Mouse (Mus musculus) thymus, adult 18-20 months (tissue): ENCODE results near the gene Aven.
A peak's percentile ranks its signal among the peaks of the same experiment; 100 is the strongest.

Experiments used
- DNase-seq, 2 experiments: peaks; one replicate each; pipeline ENCODE4 v3.0.0; 2022; ENCODE audit warnings: mixed read lengths in 2 of 2

Aven gene

DNA sequence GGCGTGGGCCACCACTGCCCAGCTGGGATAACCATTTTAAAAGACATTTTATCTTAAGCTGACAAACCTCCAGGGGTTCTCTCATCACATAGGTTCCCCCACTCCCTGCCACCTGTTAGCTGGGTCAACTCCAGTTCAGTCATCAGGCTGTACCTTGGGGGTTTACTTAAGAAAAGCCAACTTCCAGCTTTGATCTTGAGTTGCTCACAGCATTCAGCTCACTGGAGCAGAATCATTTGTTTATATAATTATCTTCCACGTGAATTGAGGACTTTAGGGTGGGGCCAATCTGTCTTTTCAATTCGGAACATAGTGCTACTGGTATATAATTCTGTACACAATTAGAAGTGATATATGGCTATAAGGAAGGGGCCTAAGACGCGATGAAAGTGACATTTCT, 1.1 kb upstream of the Aven start:
- DNase-seq: no peak

DNA sequence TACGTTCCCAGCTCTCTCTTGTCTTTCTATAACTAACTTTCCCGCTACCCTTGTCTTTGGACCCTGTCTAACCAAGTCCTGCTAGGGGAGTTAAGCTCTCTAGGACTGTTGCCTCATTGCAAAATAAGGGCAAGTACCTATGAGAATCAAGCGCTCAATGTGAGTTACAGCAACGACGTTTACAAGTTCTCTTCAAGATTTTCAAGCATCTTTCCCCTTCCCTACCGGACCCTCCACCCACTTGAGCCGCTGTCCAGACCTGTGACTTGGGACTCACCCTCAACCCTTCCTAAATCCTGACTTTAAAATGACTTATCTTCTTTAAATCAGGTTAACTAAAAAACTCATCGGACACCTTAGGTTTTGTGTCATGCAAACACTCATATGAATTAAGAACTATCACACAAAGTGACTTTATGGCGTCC, 321 bp upstream of the Aven start:
- no peak for DNase-seq

DNA sequence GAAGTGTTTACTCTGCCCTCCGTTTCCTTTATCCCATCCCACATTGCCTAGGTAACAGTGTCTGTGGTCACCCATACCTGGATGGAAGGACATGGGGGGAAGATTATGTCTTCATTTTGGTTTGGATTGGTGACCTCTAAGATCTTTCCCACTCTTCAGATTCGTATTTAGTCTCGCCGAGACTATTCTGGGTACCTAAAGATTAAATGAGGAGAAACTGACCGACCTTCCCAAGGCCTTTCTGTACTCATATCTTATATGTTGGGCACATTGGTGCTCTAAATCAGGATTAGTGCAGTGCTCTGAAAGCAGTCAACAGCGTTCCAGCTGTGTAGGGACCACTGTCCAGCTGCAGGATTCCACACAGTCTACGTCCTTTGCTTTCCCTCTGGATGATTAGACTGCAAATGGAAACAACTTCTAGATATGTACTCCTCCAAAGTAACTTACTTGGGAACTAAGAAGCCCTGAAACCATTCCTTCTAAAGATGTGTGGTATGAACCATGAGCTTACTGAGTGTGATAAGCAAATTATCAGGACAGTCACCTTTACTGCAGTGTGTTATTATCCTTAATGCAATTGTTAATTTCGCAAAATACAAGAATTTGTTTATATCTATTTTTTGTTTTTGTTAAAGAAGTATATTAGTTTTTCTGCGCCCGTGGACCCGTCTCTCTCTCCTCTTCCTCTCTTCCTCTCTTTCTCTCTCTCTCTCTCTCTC, 936 bp downstream of the Aven start:
- no peak for DNase-seq

DNA sequence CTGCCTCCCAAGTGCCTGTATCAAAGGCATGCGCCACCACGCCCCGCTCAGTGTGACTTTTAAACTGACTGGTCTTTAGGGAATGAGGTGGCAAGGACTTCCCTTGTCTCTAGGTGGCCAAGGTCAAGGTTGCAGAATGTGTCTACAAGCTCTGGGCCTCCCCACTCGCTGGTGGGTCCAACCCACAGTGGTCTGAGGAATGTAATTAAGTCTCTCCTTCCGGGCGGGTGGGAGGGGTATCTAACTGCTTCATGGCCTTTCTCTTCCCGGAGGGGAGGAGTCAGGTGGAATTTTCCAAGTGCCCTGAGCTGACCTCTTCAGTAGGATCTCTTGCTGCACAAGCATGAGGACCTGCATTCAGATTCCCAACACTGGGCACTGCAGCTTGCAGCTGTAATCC, 5.1 kb downstream of the Aven start:
- no peak for DNase-seq

DNA sequence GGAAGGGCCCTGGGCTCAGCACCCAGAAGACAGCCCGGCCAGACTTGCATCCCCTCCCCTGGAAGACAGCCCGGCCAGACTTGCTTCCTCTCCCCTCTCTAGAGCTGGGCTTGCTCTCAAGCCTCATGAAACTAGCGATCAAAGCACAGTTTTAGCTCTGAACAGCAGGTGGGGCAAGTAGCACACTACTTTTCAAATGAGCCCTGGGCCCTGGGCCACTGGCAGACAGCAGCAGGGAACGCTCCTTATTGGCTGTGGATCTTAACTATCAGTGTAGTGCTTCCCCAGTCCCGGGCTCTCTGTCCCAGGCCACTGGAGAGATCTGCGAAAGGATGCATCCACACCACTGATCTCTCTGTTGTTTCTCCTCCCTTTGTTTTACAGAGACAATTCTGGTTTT, 8.4 kb downstream of the Aven start:
- peak; percentile 40 to 53 for DNase-seq

DNA sequence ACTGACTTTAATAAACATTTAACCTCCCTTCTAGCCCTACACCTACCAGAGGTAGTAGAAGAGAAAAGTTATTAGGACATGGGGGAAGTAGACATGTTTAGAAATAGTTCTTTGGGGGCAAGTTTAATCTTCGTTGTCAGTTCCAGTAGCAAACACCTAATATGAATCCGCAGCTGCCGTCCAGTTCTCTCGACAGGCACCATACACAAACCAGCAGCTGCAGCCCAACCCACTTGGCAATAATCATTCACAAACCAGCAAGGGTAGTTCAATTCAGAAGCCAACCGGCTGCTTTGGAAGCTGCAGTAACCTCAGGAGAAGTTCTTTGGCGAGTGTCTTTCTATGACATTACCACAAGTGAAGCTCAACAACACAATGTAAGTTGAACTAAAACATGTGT, 11.2 kb downstream of the Aven start:
- DNase-seq: no peak

DNA sequence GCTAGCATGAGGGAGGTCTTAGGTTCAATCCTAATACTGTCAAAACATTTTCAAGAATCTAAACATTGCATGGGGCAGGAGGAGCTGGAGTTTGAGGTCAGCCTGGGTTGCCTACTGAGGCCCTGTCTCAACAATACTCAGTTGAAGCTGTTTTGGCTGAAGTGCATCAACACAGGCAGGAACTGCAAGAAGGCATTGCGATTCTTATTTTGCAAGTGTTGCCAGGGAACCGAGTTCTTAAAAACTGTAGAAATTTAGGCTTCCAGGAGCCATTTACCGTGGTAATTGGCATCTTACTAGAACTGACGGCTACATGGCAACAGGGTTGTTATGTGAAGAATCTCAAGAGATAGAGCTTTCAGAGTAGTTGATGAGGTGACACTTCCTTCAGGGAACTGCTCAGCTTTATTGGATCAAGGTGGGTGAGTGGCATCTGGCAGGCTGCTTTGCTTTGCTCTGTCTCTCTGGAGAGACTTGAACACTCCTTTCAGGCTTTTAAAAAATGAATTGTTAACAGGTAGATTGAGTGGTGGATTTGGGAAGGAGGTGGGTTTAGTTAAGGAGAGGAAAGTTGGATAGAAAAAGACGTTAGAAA, 14.2 kb downstream of the Aven start:
- DNase-seq: no peak

DNA sequence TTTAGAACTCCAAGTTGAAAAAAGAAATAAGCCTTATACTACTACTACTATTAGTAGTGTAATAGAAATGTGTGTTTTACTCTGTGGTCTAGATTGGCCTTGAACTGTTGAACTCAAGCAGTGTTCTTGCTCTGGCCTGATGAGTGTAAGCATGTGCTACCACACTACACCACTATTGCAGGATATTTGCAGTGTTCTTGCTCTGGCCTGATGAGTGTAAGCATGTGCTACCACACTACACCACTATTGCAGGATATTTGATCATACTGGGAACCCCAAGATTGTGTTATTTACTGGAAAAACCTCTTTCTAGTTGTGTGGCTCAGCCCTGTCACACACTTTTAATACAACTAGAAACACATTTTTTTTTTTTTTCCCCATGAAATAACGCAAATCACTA, 14.7 kb downstream of the Aven start:
- no peak for DNase-seq

DNA sequence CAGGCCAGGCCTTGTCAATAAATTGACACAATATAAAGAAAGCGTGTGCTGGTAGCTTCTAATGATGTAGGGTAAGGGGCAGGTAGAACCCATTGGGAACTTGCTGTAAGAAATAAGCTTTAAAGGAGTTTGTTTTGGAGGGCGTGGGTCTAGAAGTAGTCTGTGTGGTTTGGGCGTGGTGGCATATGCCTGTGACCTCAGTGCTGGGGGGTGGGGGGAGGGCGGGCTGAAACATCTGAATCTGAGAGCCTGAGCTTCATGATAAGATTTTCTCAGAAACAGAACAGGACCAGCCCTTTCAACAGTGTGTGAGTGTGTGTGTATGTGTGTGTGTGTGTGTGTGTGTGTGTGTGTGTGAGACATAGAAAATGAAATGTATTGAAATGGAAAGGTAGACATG, 17.4 kb downstream of the Aven start:
- DNase-seq: no peak

DNA sequence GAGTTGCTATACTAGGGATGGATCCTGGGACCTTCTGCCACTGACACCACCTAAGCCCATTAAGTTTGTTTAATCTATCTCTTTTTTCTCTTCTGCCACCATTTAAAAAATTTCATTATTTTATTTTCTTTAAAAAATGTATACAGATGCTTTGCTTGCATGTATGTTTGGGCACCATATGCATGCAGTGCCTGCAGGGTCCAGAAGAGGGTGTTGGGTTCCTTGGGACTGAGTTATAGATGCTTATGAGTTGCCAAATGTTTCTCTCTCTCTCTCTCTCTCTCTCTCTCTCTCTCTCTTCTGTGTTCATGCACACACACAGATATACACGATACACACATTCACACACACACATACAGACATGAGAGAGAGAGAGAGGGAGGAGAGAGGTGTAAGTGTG, 20.3 kb downstream of the Aven start:
- DNase-seq: no peak

DNA sequence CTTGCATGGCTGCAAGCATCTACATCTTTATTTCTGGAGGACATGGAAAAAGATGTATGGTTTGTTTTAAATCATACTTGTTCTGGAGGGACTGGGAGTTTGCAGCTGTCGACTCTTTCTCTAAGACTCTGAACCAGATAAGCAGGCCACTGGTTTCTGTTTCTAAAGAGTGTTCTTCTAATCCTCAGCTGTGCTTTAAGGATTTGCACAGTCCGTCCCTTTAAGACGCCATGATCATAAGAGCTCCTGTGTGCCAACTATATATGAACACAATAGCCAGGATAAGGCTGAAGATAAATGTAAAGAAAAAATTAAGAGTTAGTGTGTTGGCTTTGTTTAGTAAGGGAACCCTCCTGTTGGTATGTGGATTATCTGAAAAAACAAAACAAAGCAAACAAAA, 24.0 kb downstream of the Aven start:
- DNase-seq: no peak

DNA sequence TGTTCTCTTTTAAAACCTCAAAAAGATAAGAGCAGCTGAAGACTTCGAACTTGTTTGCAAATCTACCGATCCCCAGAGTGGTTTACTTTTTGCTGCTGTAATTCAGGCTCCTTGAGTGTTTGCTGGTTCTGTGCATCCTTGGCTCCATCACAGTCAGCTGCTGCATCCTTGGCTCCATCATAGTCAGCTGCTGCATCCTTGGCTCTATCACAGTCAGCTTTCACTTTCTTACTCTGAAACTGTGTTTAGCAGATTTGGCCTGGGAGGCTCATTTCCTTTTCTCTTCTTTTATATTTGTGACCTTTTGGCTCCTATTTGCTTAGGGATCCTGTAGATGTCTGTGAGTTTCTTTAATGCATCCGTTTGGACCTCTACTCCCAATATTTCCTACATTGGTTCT, 24.5 kb downstream of the Aven start:
- no peak for DNase-seq

DNA sequence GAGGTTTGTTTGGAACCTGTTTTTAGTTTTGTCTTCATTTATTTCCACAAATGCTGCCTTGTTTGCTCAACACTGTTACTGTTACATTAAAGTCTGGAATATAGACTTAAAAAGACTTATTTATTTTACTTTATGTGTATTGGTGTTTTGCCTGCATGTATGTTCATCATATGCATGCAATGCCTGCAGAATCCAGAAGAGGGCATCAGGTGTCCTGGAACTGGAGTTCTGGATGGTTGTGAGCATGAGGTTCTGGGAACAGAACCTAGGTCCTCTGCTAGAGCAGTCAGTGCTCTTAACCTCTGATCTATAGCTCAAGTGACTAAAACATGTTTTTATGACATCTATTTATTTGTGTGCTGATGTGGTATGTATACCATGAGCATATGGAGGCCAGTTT, 25.8 kb downstream of the Aven start:
- DNase-seq: no peak

DNA sequence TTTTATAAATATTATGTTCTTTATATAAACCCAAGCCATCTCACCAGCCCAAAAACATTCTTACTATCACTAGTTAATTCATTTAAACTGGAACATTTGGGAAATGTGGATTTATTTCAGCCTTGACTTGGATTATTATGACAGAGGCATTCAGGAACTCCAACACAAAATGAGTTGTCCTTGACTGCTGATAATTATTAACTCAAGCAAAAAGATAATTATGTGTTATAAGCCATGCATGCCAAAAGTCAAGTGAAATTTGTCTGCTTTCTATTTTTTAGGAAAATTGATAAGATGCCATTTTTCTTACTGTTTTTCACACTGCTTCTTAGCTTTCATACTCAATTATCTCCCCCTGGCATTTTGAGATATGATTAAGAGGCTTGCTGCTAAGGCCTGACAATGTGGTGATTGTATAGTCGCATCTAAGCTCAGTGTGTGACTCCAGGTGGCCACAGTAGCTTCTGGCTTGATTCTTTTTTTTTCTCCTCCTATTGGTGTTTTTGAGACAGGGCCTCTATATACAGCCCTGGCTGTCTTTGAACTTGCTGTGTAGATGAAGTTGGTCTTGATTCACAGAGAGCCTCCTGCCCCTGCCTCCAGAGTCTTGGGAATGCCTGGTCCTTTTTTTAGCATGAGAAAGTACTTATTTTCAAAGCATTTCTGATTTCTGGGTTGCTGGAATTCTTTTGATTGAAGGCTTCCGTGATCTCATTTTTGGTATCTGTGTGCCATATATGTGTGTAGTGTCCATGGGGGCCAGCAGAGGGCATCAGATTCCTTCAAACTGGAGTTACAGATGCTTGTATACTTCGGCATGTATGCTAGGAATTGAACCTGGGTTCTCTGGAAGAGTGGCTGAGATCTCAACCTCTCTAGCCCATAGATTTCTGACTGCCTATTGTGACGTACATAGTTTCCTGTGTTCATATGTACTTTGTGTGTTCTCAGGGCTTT, 28.0 kb downstream of the Aven start:
- no peak for DNase-seq

DNA sequence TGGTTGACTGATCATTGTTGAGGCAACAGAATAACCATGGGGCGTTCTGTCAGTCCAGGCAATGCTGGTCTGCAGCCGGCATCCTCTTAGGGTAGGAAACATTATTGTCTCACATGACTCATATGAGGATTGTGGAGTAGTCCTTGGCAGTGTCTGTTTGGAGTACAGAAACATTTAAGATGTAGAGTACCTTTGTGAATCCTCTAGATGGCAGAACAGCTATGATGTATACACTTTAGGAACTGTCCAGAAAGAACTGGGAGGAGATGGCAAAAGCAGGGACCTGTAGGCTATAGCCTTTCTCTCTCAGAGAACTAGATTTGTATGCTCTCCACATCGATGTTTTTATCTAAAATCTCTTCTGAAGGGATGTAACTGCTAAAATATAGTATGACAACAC, 34.2 kb downstream of the Aven start:
- no peak for DNase-seq

DNA sequence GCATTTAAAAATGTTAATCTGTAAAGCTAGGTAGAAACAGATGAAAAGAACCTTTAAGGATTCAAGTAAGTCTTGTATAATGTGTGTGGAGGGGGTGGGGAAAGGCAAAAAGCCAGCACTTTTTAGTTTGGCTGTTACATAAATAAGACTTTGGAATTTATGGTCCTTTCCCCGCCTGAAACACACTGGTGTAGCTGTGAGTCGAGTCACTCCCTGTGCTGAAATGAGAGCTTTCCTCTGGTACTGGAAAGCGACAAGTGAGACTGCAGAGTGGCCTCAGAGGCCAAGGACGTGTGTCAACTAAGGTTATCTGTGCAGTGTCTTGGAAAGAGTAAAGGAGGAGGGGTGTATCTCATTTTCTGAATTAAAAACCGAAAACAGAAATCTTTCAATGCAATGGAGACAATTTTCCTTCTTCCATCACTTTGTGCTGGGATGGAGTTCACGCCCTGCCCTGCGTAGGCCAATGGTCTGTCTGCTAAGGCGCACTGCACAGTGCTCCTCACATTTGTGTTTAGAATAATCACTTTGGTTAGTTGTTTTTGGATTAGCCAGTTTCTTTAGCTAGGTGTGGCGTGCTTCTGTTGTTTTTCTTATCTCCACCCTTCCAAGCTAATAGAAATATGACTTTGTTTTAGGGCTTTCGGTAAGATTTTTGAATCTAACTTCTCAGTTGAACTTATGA, 40.2 kb downstream of the Aven start:
- DNase-seq: no peak

DNA sequence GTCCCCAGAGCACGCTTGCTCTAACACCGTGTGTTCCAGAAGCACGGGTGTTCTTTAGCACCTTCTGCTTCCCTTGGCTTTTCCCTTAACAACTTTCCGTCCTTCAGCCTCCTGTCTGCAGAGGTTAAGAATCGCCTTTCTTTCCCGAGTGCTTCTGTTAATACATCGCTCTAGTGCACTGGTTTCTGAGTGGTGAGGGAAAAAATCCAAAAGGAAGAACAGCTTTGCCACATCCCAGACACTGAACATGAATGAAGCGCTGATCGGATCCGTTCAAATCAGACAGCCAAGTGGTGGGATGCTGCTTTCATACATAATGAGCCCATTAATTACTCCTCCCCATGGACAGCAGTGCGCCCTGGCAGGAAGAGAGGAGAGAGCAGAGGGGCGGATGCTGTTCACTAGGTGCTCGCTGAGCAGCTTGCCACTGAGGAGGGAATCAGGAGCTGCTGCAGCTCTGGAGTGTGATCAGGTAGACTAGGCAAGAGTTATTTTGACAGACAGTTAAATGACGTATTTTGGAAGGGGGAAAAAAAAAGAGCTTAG, 42.0 kb downstream of the Aven start:
- DNase-seq: no peak

DNA sequence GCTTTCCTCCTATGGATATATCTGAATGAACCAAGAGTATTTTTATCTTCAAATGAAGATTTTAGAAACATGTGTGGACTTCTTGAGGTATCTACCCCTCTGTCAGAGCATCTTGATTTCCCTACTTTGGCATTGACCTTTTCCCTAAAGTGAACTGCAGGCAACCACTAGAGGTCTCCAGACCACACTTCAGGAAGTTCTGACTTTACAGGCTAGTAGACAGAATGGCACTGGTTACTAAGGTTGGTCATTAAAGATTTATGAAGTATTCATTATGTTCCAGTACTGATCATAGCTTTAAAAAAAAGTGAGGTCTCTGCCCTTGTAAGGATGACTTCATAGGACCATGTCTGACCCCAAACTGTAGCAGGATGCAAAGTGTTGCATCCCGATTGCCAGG, 46.0 kb downstream of the Aven start:
- DNase-seq: no peak

DNA sequence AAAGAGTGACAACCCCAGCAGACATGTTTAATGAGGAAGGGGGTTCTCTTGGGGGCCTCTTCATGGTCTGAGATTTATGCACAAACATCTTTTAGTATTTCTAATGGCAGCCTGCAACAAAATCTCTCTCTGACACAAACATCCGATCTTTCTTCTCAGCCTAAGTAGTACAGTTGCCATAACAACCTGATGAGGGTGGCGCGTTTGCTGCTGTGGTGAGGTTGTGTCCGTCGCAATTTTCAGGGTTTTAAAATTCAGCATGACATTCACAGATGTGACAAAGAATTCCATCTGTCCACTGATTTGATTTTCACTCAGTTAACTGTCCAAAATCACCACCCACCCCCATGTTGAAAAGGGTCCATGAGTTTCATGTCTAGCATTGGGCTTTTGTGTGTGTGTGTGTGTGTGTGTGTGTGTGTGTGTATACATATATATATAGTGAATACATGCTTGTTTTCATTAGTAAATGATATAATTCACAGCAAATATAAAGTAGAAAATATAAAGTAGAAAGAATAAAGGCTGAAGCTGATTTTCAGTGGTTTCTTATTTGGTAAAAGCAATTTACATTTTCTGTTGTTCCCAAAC, 49.0 kb downstream of the Aven start:
- no peak for DNase-seq

DNA sequence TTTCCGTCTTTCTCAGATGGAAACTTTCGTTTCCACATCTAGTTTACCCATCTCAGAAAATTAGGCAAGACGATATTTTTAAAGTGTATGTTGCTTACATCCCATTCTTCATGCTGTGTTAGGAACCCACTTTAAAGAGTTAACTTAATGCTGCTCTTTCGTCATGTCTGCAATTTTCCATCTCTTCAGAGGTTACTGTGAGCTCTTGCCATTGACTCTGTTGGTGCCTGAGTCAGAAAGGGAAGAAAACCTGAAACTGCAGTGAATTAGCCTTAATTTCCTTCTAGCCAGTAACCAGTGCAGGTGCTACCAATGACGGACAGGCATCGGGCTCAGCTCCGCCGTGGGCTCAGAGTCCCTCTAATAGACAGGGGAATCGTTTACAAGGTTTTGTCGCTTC, 63.8 kb downstream of the Aven start:
- DNase-seq: no peak

DNA sequence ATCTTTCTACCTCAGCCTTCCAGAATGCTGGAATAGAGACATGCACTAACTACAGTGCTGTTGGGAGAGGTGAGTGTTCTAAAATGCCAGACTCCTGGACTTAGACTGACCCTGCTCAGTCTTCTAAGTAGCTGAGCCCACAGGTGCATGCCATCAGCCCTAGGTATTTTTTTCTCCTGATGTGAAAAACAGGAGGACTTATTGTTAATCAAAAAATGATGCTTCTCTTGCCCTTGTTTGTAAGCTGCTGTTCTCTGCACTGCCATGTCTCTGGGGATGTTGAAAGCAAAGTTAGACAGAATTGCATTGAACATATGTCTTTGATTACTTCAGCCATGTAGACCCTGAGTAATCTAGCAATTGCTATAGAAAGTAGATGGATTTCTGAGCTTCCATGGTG, 64.7 kb downstream of the Aven start:
- no peak for DNase-seq

DNA sequence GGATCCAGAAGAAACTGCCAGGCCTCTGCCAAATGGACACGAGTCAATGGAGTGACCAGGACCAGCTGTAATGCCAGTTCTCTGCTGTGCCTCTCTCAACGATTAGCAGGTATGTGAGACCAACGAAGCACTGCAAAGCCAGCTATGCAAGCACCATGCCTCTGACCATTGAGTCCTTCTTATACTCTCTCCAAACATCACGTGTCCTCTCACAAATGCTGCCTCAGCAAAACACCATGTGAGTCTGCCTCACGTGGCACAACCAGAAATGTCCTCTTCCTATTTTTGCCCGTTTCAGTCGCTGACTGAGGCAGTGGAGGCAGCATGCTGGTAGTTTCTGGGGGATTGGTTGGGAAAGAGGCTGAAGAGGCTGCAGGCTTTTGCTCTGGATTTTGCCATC, 68.8 kb downstream of the Aven start:
- DNase-seq: no peak

DNA sequence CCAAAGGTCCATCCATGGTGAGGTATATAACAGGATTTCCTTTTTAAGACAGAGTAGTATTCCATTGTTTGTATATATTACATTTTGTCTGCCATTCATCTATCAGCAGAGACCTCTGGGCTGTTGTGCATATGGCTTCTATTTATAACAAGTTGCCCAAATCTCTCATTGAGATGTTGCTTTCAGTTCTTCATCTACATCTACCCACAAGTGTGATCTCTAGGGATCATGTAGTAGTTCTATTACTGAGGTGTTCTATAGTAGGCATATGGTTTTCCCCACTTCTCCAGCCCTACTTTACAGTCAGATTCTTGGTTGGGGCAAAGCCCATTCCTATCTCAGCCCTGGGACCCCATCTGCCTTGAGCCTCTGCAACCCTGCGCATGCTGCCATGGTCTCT, 72.3 kb downstream of the Aven start:
- no peak for DNase-seq
